ENCODE assay signal across 10 mouse cellular contexts in genomic region chr15:27779827-27780226, GRCm38 (mm10).
A peak's percentile ranks its signal among the peaks of the same experiment; 100 is the strongest.
DNase-seq lines count a peak whose midpoint lies in the region; ATAC-seq and TF ChIP-seq lines count a peak whose summit lies in the region.
"Had no signal": no experiment of that assay in that cellular context is flagged by ENCODE, and none has a peak within 500 bp of the region (broad histone marks: within the 10 kb centered on the region; RNA-seq: fewer than 3 reads in every experiment).

No protein-coding gene starts in this region.

- WGBS in intestine, embryonic 14.5 days = 26% methylated on average over 10 of the region's 10 CpGs
- WGBS in intestine, postnatal 0 days = 52% methylated on average over 10 of the region's 10 CpGs
- WGBS in hindbrain, embryonic 11.5 days = 25% methylated on average over 10 of the region's 10 CpGs
- 22% methylated on average over 10 of the region's 10 CpGs for WGBS in midbrain, embryonic 16.5 days

- no peak for TF ChIP-seq CTCF in intestine, postnatal 0 days (IDR thresholded peaks at IDR 0.05; ENCODE audit: low read depth)

- H3K4me2 ChIP-seq in intestine, embryonic 14.5 days (ENCODE audit: low read length) = 0 out of 2 replicates have a peak overlapping the region, but pooled peaks have one; percentile 1
- no peak overlapping the region for H3K4me2 ChIP-seq in intestine, postnatal 0 days (replicated peaks; ENCODE audit: low read depth)
- H3K4me2 ChIP-seq in hindbrain, embryonic 11.5 days (replicated peaks; ENCODE audit: low read depth, low read length) = no peak overlapping the region
- no peak overlapping the region for H3K4me2 ChIP-seq in midbrain, embryonic 16.5 days (ENCODE audit: low read length)
- H3K4me2 ChIP-seq: liver, embryonic 15.5 days had no signal

- H3K4me3 ChIP-seq in intestine, embryonic 14.5 days (ENCODE audit: low read depth, low read length) = no peak overlapping the region
- H3K4me3 ChIP-seq in intestine, postnatal 0 days (ENCODE audit: low read depth, low read length) = no peak overlapping the region
- H3K4me3 ChIP-seq in hindbrain, embryonic 11.5 days (ENCODE audit: low read depth, low read length) = no peak overlapping the region
- H3K4me3 ChIP-seq in midbrain, embryonic 16.5 days (ENCODE audit: low read depth, low read length) = no peak overlapping the region
- H3K4me3 ChIP-seq: liver, embryonic 15.5 days had no signal

- no peaks in the 10 kb centered on the region for H3K9me3 ChIP-seq in intestine, embryonic 14.5 days (ENCODE audit: control insufficient read depth, low read length)
- no peaks in the 10 kb centered on the region for H3K9me3 ChIP-seq in intestine, postnatal 0 days (ENCODE audit: control insufficient read depth)
- H3K9me3 ChIP-seq in hindbrain, embryonic 11.5 days (ENCODE audit: control insufficient read depth, low read length) = no peaks in the 10 kb centered on the region
- H3K9me3 ChIP-seq in midbrain, embryonic 16.5 days (replicated peaks; ENCODE audit: control insufficient read depth, low read length, poor library complexity, severe bottlenecking) = no peaks in the 10 kb centered on the region
- H3K9me3 ChIP-seq: liver, embryonic 15.5 days had no signal

- ATAC-seq in intestine, embryonic 14.5 days (replicated peaks; ENCODE audit: low FRiP score, low TSS enrichment, low read depth) = no peak
- no peak for ATAC-seq in intestine, postnatal 0 days
- ATAC-seq in hindbrain, embryonic 11.5 days (ENCODE audit: low FRiP score) = peak; percentile 69
- 0 out of 2 replicates have a peak, but pooled peaks have one; percentile 16 for ATAC-seq in midbrain, embryonic 16.5 days
- no peak for ATAC-seq in CD4-positive, CD25-positive, alpha-beta regulatory T cell, adult 4 months

- peaks cover 79% of the 10 kb centered on the region for H3K4me1 ChIP-seq in intestine, embryonic 14.5 days (replicated peaks; ENCODE audit: control insufficient read depth, insufficient read depth, low read length)
- peaks cover 20% of the 10 kb centered on the region for H3K4me1 ChIP-seq in intestine, postnatal 0 days (replicated peaks; ENCODE audit: control insufficient read depth, insufficient read depth, low read length)
- H3K4me1 ChIP-seq in hindbrain, embryonic 11.5 days (replicated peaks; ENCODE audit: control insufficient read depth, insufficient read depth, low read length) = peaks cover 21% of the 10 kb centered on the region
- peaks cover 80% of the 10 kb centered on the region for H3K4me1 ChIP-seq in midbrain, embryonic 16.5 days (ENCODE audit: control insufficient read depth, insufficient read depth, low read length)

- no peak for DNase-seq in intestine, embryonic 14.5 days (ENCODE audit: low spot score)
- peak; percentile 79 for DNase-seq in embryo, embryonic 10.5 days (ENCODE audit: low spot score)
- peak; percentile 39 for DNase-seq in hindbrain, embryonic 11.5 days (ENCODE audit: low spot score)
- DNase-seq in urinary bladder, postnatal 14 days (ENCODE audit: low spot score) = no peak
- no peak for DNase-seq in left cerebral cortex, adult 9 months (ENCODE audit: low spot score in 2 of 2)
- DNase-seq: gastrocnemius, postnatal 25 days had no signal

- 0 out of 2 replicates have a peak, but pooled peaks cover 4% of the 10 kb centered on the region for H3K36me3 ChIP-seq in intestine, embryonic 14.5 days (ENCODE audit: control insufficient read depth, insufficient read depth, low read length)
- H3K36me3 ChIP-seq in intestine, postnatal 0 days (ENCODE audit: control insufficient read depth, insufficient read depth) = no peaks in the 10 kb centered on the region; the same call in 1 of the 2 replicates
- no peaks in the 10 kb centered on the region for H3K36me3 ChIP-seq in hindbrain, embryonic 11.5 days (ENCODE audit: control insufficient read depth, insufficient read depth, low read length)
- H3K36me3 ChIP-seq in midbrain, embryonic 16.5 days (ENCODE audit: control insufficient read depth, insufficient read depth, low read length) = no peaks in the 10 kb centered on the region
- H3K36me3 ChIP-seq: liver, embryonic 15.5 days had no signal

- no peak overlapping the region for H3K9ac ChIP-seq in intestine, embryonic 14.5 days (ENCODE audit: low read length)
- H3K9ac ChIP-seq in intestine, postnatal 0 days (ENCODE audit: low read depth, low read length) = no peak overlapping the region
- H3K9ac ChIP-seq in hindbrain, embryonic 11.5 days (ENCODE audit: low read depth, low read length) = no peak overlapping the region
- H3K9ac ChIP-seq in midbrain, embryonic 16.5 days (ENCODE audit: low read depth, low read length) = 0 out of 2 replicates have a peak overlapping the region, but pooled peaks have one; percentile 31
- H3K9ac ChIP-seq: liver, embryonic 15.5 days had no signal

- peak overlapping the region; percentile 81 for H3K27ac ChIP-seq in intestine, embryonic 14.5 days (ENCODE audit: low read depth)
- H3K27ac ChIP-seq in intestine, postnatal 0 days (ENCODE audit: low read depth, low read length) = no peak overlapping the region
- peak overlapping the region; percentile 43 for H3K27ac ChIP-seq in hindbrain, embryonic 11.5 days (ENCODE audit: low read depth, low read length)
- peak overlapping the region; percentile 60 for H3K27ac ChIP-seq in midbrain, embryonic 16.5 days (ENCODE audit: low read length)

- no peaks in the 10 kb centered on the region for H3K27me3 ChIP-seq in intestine, embryonic 14.5 days (replicated peaks; ENCODE audit: control insufficient read depth, insufficient read depth, low read length)
- H3K27me3 ChIP-seq in intestine, postnatal 0 days (replicated peaks; ENCODE audit: control insufficient read depth, insufficient read depth, low read length) = no peaks in the 10 kb centered on the region
- no peaks in the 10 kb centered on the region for H3K27me3 ChIP-seq in hindbrain, embryonic 11.5 days (ENCODE audit: control insufficient read depth, insufficient read depth, low read length)
- H3K27me3 ChIP-seq in midbrain, embryonic 16.5 days (ENCODE audit: control insufficient read depth, insufficient read depth, low read depth, low read length) = no peaks in the 10 kb centered on the region
- H3K27me3 ChIP-seq: liver, embryonic 15.5 days had no signal

Comparison
In these comparisons a context has a peak if more than half of its experiments do, and no peak if none do; other contexts are left out.
1. ATAC-seq: peak in hindbrain, embryonic 11.5 days (single experiment) and midbrain, embryonic 16.5 days (single experiment); none in intestine, embryonic 14.5 days (single experiment), intestine, postnatal 0 days (single experiment) and CD4-positive, CD25-positive, alpha-beta regulatory T cell, adult 4 months (single experiment).
2. DNase-seq: peak in embryo, embryonic 10.5 days (single experiment) and hindbrain, embryonic 11.5 days (single experiment); none in intestine, embryonic 14.5 days (single experiment), urinary bladder, postnatal 14 days (single experiment) and left cerebral cortex, adult 9 months (0 of 2).